ENCODE assay signal across 19 mouse cellular contexts in the genomic region with DNA sequence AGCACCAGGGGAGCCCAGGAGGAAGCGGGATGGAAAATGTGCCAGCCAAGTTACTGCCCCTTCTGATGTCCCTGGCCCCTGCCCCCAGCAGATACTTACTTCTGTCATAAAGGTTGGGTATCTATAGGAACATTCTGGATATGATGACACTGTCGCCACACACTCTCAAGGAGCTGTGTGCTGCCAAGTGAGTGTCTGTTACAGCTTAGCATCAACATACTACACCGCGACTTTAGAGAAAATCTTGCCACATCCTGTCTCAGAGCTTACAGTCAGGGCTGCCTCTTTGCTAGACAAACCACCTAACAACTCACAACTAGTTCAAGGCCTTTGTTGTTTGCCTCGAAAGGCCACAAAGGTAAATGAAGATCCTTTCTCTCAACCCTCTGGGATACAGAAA.
DNase-seq lines count a peak whose midpoint lies in the region; ATAC-seq and TF ChIP-seq lines count a peak whose summit lies in the region.
"Had no signal": no experiment of that assay in that cellular context is flagged by ENCODE, and none has a peak within 500 bp of the region (broad histone marks: within the 10 kb centered on the region; RNA-seq: fewer than 3 reads in every experiment).

No protein-coding gene starts in this region.

- no peaks in the 10 kb centered on the region for H3K4me1 ChIP-seq in midbrain, embryonic 11.5 days (ENCODE audit: control insufficient read depth, insufficient read depth, low read length)
- H3K4me1 ChIP-seq in midbrain, embryonic 10.5 days, result no peaks in the 10 kb centered on the region
- peaks cover 36 to 97% of the 10 kb centered on the region in 2 experiments for H3K4me1 ChIP-seq in CH12.LX (ENCODE audit: control insufficient read depth in 1 of 2, insufficient read depth in 2 of 2)

- H3K4me2 ChIP-seq in midbrain, embryonic 11.5 days, result no peak overlapping the region
- peak overlapping the region; percentile 17; the same call in 1 of the 2 replicates for H3K4me2 ChIP-seq in CH12.LX (ENCODE audit: insufficient read depth, low read depth, poor library complexity, severe bottlenecking)
- H3K4me2 ChIP-seq: embryonic facial prominence, embryonic 15.5 days; limb, embryonic 13.5 days; midbrain, embryonic 12.5 days had no signal

- no peaks in the 10 kb centered on the region for H3K27me3 ChIP-seq in midbrain, embryonic 11.5 days (ENCODE audit: control insufficient read depth, insufficient read depth, low read length)
- H3K27me3 ChIP-seq in midbrain, embryonic 10.5 days (ENCODE audit: low read depth, poor library complexity, severe bottlenecking), result no peaks in the 10 kb centered on the region
- no peaks in the 10 kb centered on the region for H3K27me3 ChIP-seq in CH12.LX (replicated peaks)
- H3K27me3 ChIP-seq: embryonic facial prominence, embryonic 15.5 days; limb, embryonic 13.5 days; midbrain, embryonic 12.5 days had no signal

- H3K9ac ChIP-seq in midbrain, embryonic 11.5 days (ENCODE audit: low read length), result no peak overlapping the region
- no peak overlapping the region for H3K9ac ChIP-seq in CH12.LX (ENCODE audit: insufficient read depth, low read depth)
- H3K9ac ChIP-seq: embryonic facial prominence, embryonic 15.5 days; limb, embryonic 13.5 days; liver, embryonic 14.5 days; midbrain, embryonic 12.5 days had no signal

- 84% methylated on average over 5 of the region's 5 CpGs for WGBS in midbrain, embryonic 11.5 days
- 89% methylated on average over 5 of the region's 5 CpGs for WGBS in midbrain, embryonic 10.5 days

- dilution Hi-C loops in CH12.LX (cut with MboI; ENCODE audit: extremely low pct_ligation_motif_present, extremely low pct_unique_long_range_greater_than_20kb, low sequenced_read_pairs), result no loop called here

- in situ Hi-C loops in CH12.LX (cut with MboI; ENCODE audit: low pct_ligation_motif_present, low pct_unique_long_range_greater_than_20kb, low sequenced_read_pairs), result no loop called here

- H3K9me3 ChIP-seq in midbrain, embryonic 11.5 days (ENCODE audit: control insufficient read depth, low read length), result no peaks in the 10 kb centered on the region
- no peaks in the 10 kb centered on the region for H3K9me3 ChIP-seq in midbrain, embryonic 10.5 days (replicated peaks)
- no peaks in the 10 kb centered on the region for H3K9me3 ChIP-seq in CH12.LX (replicated peaks; ENCODE audit: low read length)
- H3K9me3 ChIP-seq: embryonic facial prominence, embryonic 15.5 days; limb, embryonic 13.5 days; midbrain, embryonic 12.5 days had no signal

- peak; percentile 69 for DNase-seq in midbrain, embryonic 11.5 days (ENCODE audit: low spot score, missing footprints)
- no peak for DNase-seq in midbrain, embryonic 10.5 days (ENCODE audit: low spot score)
- DNase-seq in CH12.LX (ENCODE audit: extremely low read depth), result no peak
- DNase-seq in thymus, postnatal 0 days (ENCODE audit: low spot score), result peak; percentile 88
- no peak for DNase-seq in heart, adult 9 months (ENCODE audit: low spot score in 2 of 2)
- DNase-seq in adrenal gland, adult 8-10 months, result no peak
- no peak for DNase-seq in embryo, embryonic 9.5 days (ENCODE audit: extremely low spot score)
- DNase-seq: adrenal gland, postnatal 10 days; cerebellum, adult 9-10 months; heart, adult 11 months; kidney, adult 2 months; kidney, postnatal 25 days; right cerebral cortex, adult 18-20 months had no signal

- ATAC-seq in midbrain, embryonic 11.5 days (ENCODE audit: low FRiP score), result no peak
- peak; percentile 51 for ATAC-seq in megakaryocyte, adult 5-6 weeks (ENCODE audit: poor library complexity, severe bottlenecking)
- ATAC-seq: hindbrain, postnatal 0 days had no signal

- no peak overlapping the region for H3K4me3 ChIP-seq in midbrain, embryonic 11.5 days (ENCODE audit: low read depth, low read length)
- no peak overlapping the region for H3K4me3 ChIP-seq in midbrain, embryonic 10.5 days
- H3K4me3 ChIP-seq in CH12.LX (replicated peaks in 1 of 3; ENCODE audit: low read depth in 2 of 3, low read length in 2 of 3, poor library complexity in 1 of 3), result no peak overlapping the region
- H3K4me3 ChIP-seq: embryonic facial prominence, embryonic 15.5 days; limb, embryonic 13.5 days; midbrain, embryonic 12.5 days had no signal

- TF ChIP-seq CTCF in CH12.LX (conservative IDR thresholded peaks at IDR 0.05 in 1 of 2, IDR thresholded peaks at IDR 0.05 in 1 of 2; ENCODE audit: low read depth in 2 of 2, low read length in 2 of 2), result no peak

- peaks cover 94% of the 10 kb centered on the region for H3K79me2 ChIP-seq in CH12.LX (replicated peaks; ENCODE audit: control insufficient read depth, extremely low read depth, insufficient read depth, poor library complexity, severe bottlenecking)

- H3K36me3 ChIP-seq in midbrain, embryonic 11.5 days (ENCODE audit: control insufficient read depth, insufficient read depth, low read length), result no peaks in the 10 kb centered on the region
- no peaks in the 10 kb centered on the region for H3K36me3 ChIP-seq in midbrain, embryonic 10.5 days
- peaks cover 38 to 88% of the 10 kb centered on the region in 2 experiments for H3K36me3 ChIP-seq in CH12.LX (replicated peaks in 1 of 2; ENCODE audit: control insufficient read depth in 1 of 2, insufficient read depth in 1 of 2, low read length in 1 of 2)
- H3K36me3 ChIP-seq: embryonic facial prominence, embryonic 15.5 days; limb, embryonic 13.5 days; midbrain, embryonic 12.5 days had no signal

- H3K27ac ChIP-seq in midbrain, embryonic 11.5 days (ENCODE audit: low read depth, low read length), result no peak overlapping the region
- H3K27ac ChIP-seq in midbrain, embryonic 10.5 days (replicated peaks), result no peak overlapping the region
- peak overlapping the region; percentile 89 for H3K27ac ChIP-seq in CH12.LX (ENCODE audit: insufficient read depth, low read depth)
- H3K27ac ChIP-seq: embryonic facial prominence, embryonic 15.5 days; hindbrain, postnatal 0 days; limb, embryonic 13.5 days; liver, embryonic 14.5 days; midbrain, embryonic 12.5 days had no signal

- TF ChIP-seq POLR2A in CH12.LX (IDR thresholded peaks at IDR 0.05; ENCODE audit: low read depth, low read length), result no peak; the same call in 1 of the 2 replicates

- no peak for TF ChIP-seq RAD21 in CH12.LX (IDR thresholded peaks at IDR 0.05; ENCODE audit: low read depth, low read length)

- TF ChIP-seq EP300 in CH12.LX (IDR thresholded peaks at IDR 0.05; ENCODE audit: low read length), result no peak

TF ChIP-seq in CH12.LX, 34 proteins besides CTCF, POLR2A, EP300 and RAD21:
- TF ChIP-seq MXI1 (IDR thresholded peaks at IDR 0.05; ENCODE audit: low read depth, low read length) (0 out of 2 replicates have a peak, but pooled peaks have one; percentile 18), CHD2 (IDR thresholded peaks at IDR 0.05; ENCODE audit: low read length) (no peak), SIN3A (IDR thresholded peaks at IDR 0.05; ENCODE audit: low read length) (0 out of 2 replicates have a peak, but pooled peaks have one; percentile 17), ZMIZ1 (IDR thresholded peaks at IDR 0.05; ENCODE audit: low read depth, low read length) (0 out of 2 replicates have a peak, but pooled peaks have one; percentile 13)
TF ChIP-seq in CH12.LX: peak in this region for 3.

Comparison
In these comparisons a context has a peak if more than half of its experiments do, and no peak if none do; other contexts are left out.
1. DNase-seq: peak in midbrain, embryonic 11.5 days (single experiment) and thymus, postnatal 0 days (single experiment); none in midbrain, embryonic 10.5 days (single experiment), CH12.LX (single experiment), heart, adult 9 months (0 of 2), adrenal gland, adult 8-10 months (single experiment) and embryo, embryonic 9.5 days (single experiment).